Mouse (Mus musculus) mesoderm, embryonic 11.5 days (tissue): ENCODE measurements around the gene Atpaf2.
"Not testable (repeated sequence)": the region's sequence is repeated elsewhere in the genome, so short reads cannot be mapped to it uniquely, and the experiment has no call there.

Experiments used
- DNase-seq: peaks from one replicate; pipeline ENCODE4 v3.0.0-alpha.2; 2012; ENCODE audit warnings: low read depth, low spot score

Gene Atpaf2

GRCm38 (mm10) chr11:60417717-60418472, at the start of gene Atpaf2:
Gene Atpaf2, minus strand, starts transcription at chr11:60418457.
- DNase-seq: peak; percentile 45

- peak; percentile 32 for DNase-seq
Measured at GRCm38 (mm10) chr11:60465943-60466380, 47.7 kb upstream of the Atpaf2 start.

GRCm38 (mm10) chr11:60457973-60458372, 39.7 kb upstream of the Atpaf2 start:
- DNase-seq: peak; percentile 6

- DNase-seq: no peak
Measured at GRCm38 (mm10) chr11:60454745-60455087, 36.5 kb upstream of the Atpaf2 start.

- peak; percentile 94 for DNase-seq
Measured at GRCm38 (mm10) chr11:60454080-60454744, 36.0 kb upstream of the Atpaf2 start, which contains the start of gene Drg2. Gene Drg2, plus strand, starts transcription at chr11:60454591.

- no peak for DNase-seq
Measured at GRCm38 (mm10) chr11:60444007-60444406, 25.8 kb upstream of the Atpaf2 start.

- no peak for DNase-seq
Measured at GRCm38 (mm10) chr11:60442896-60443295, 24.6 kb upstream of the Atpaf2 start.

- DNase-seq: no peak
Measured at GRCm38 (mm10) chr11:60440176-60440575, 21.9 kb upstream of the Atpaf2 start.

- DNase-seq: not testable (repeated sequence)
Measured at GRCm38 (mm10) chr11:60439621-60440020, 21.4 kb upstream of the Atpaf2 start.

GRCm38 (mm10) chr11:60436618-60437017, 18.4 kb upstream of the Atpaf2 start:
- no peak for DNase-seq

GRCm38 (mm10) chr11:60435133-60435532, 16.9 kb upstream of the Atpaf2 start:
- no peak for DNase-seq

GRCm38 (mm10) chr11:60433501-60433900, 15.2 kb upstream of the Atpaf2 start:
- DNase-seq: no peak

- DNase-seq: no peak
Measured at GRCm38 (mm10) chr11:60427628-60428027, 9.4 kb upstream of the Atpaf2 start.

GRCm38 (mm10) chr11:60426417-60426816, 8.2 kb upstream of the Atpaf2 start:
- DNase-seq: no peak

- DNase-seq: no peak
Measured at GRCm38 (mm10) chr11:60423006-60423405, 4.7 kb upstream of the Atpaf2 start.

- peak; percentile 3 for DNase-seq
Measured at GRCm38 (mm10) chr11:60422046-60422668, 3.9 kb upstream of the Atpaf2 start.

GRCm38 (mm10) chr11:60418473-60418803, 181 bp upstream of the Atpaf2 start:
- DNase-seq: no peak

GRCm38 (mm10) chr11:60416963-60417716, 1.1 kb downstream of the Atpaf2 start, which contains the start of gene Gid4:
Gene Gid4, plus strand, starts transcription at chr11:60417145.
- DNase-seq: peak; percentile 100

- no peak for DNase-seq
Measured at GRCm38 (mm10) chr11:60416590-60416962, 1.7 kb downstream of the Atpaf2 start.

- no peak for DNase-seq
Measured at GRCm38 (mm10) chr11:60412921-60413320, 5.3 kb downstream of the Atpaf2 start.

- peak; percentile 70 for DNase-seq
Measured at GRCm38 (mm10) chr11:60412173-60412572, 6.1 kb downstream of the Atpaf2 start.

GRCm38 (mm10) chr11:60406606-60407005, 11.7 kb downstream of the Atpaf2 start:
- no peak for DNase-seq
